Mouse (Mus musculus) left cerebral cortex, postnatal 36 days (tissue): ENCODE data around the gene Olfr152. TPM values are rescaled to one million over a fixed set of nuclear protein-coding genes. Genes with fewer than 3 reads are reported as not detected.

Source experiments
- DNase-seq, 2 experiments: peaks; one replicate each; pipeline ENCODE4 v3.0.0; 2021 to 2022; ENCODE audit warnings: low spot score in 2 of 2, mixed read lengths in 1 of 2
- intact Hi-C: fragments of 180-260 bp; cut with DNase I; formaldehyde crosslinking; loops from one replicate; pipeline ENCODE4 v1.15.1; 2025
- total RNA-seq, 2 experiments: library from RNA; stranded (reverse); gene quantifications; 2 replicates each; pipeline ENCODE4 v1.2.3; 2021

Gene Olfr152
- total RNA-seq, result not detected

GRCm38 (mm10) chr2:87779183-87779582, at the start of gene Olfr152:
TSS of gene Olfr152 (plus strand) at chr2:87779483.
- no peak for DNase-seq
- intact Hi-C loops, result no loop called here

GRCm38 (mm10) chr2:87739878-87740277, 39.4 kb upstream of the Olfr152 start, which contains the start of gene Olfr1138:
TSS of gene Olfr1138 (minus strand) at chr2:87739978.
- intact Hi-C loops, result no loop called here
- DNase-seq, result no peak

- DNase-seq, result no peak
- intact Hi-C loops, result no loop called here
Observed at GRCm38 (mm10) chr2:87743452-87743851, 35.8 kb upstream of the Olfr152 start, which contains the start of gene Olfr1140. TSS of gene Olfr1140 (plus strand) at chr2:87743752.

- DNase-seq, result no peak
- intact Hi-C loops, result no loop called here
Observed at GRCm38 (mm10) chr2:87753891-87754290, 25.4 kb upstream of the Olfr152 start, which contains the start of gene Olfr1141. TSS of gene Olfr1141 (minus strand) at chr2:87753991.

- intact Hi-C loops, result no loop called here
- DNase-seq, result no peak
Observed at GRCm38 (mm10) chr2:87776143-87776542, 3.1 kb upstream of the Olfr152 start.

- DNase-seq, result no peak
- intact Hi-C loops, result no loop called here
Observed at GRCm38 (mm10) chr2:87800292-87800691, 21.0 kb downstream of the Olfr152 start, which contains the start of gene Olfr1143. TSS of gene Olfr1143 (plus strand) at chr2:87800592.

- intact Hi-C loops, result no loop called here
Observed at GRCm38 (mm10) chr2:87809522-87809921, 30.2 kb downstream of the Olfr152 start, which contains the start of gene Olfr1145. TSS of gene Olfr1145 (plus strand) at chr2:87809822.

GRCm38 (mm10) chr2:87830233-87830632, 51.0 kb downstream of the Olfr152 start, which contains the start of gene Olfr1148:
TSS of gene Olfr1148 (plus strand) at chr2:87830533.
- intact Hi-C loops, result no loop called here
- no peak for DNase-seq

More at GRCm38 (mm10) chr2:87809522-87809921, 30.2 kb downstream of the Olfr152 start, which contains the start of gene Olfr1145:
- DNase-seq, result no peak

Other genes with a start within 250 kb of the Olfr152 start
- not detected for gene Olfr153, start 247.7 kb upstream of the Olfr152 start, total RNA-seq
- gene Olfr1128, start 233.9 kb upstream of the Olfr152 start, total RNA-seq, result not detected
- gene Olfr1129, start 205.6 kb upstream of the Olfr152 start, total RNA-seq, result not detected
- not detected for gene Olfr1130, start 173.3 kb upstream of the Olfr152 start, total RNA-seq
- not detected for gene Olfr1131, start 152.4 kb upstream of the Olfr152 start, total RNA-seq
- gene Olfr1132, start 141.9 kb upstream of the Olfr152 start, total RNA-seq, result not detected
- gene Olfr1133, start 132.1 kb upstream of the Olfr152 start, total RNA-seq, result not detected
- not detected for gene Olfr1134, start 121.0 kb upstream of the Olfr152 start, total RNA-seq
- not detected for gene Olfr1135, start 105.8 kb upstream of the Olfr152 start, total RNA-seq
- gene Olfr1136, start 85.5 kb upstream of the Olfr152 start, total RNA-seq, result not detected
- gene Olfr1137, start 66.3 kb upstream of the Olfr152 start, total RNA-seq, result not detected
- gene Olfr1138, start 39.5 kb upstream of the Olfr152 start, total RNA-seq, result not detected
- not detected for gene Olfr1140, start 35.7 kb upstream of the Olfr152 start, total RNA-seq
- not detected for gene Olfr1141, start 25.5 kb upstream of the Olfr152 start, total RNA-seq
- not detected for gene Olfr1143, start 21.1 kb downstream of the Olfr152 start, total RNA-seq
- gene Olfr1145, start 30.3 kb downstream of the Olfr152 start, total RNA-seq, result not detected
- gene Olfr1148, start 51.0 kb downstream of the Olfr152 start, total RNA-seq, result not detected
- gene Olfr1150-ps1, start 64.5 kb downstream of the Olfr152 start, total RNA-seq, result not detected
- gene Olfr1151, start 76.4 kb downstream of the Olfr152 start, total RNA-seq, result not detected
- not detected for gene Olfr1152, start 87.0 kb downstream of the Olfr152 start, total RNA-seq
- gene Olfr1153, start 115.5 kb downstream of the Olfr152 start, total RNA-seq, result not detected
- not detected for gene Olfr1154, start 125.7 kb downstream of the Olfr152 start, total RNA-seq
- gene Olfr1155, start 165.7 kb downstream of the Olfr152 start, total RNA-seq, result not detected
- gene Olfr1156, start 173.6 kb downstream of the Olfr152 start, total RNA-seq, result not detected
- gene Olfr1157, start 188.8 kb downstream of the Olfr152 start, total RNA-seq, result not detected
- gene Olfr74, start 195.2 kb downstream of the Olfr152 start, total RNA-seq, result not detected
- gene Olfr1158, start 210.6 kb downstream of the Olfr152 start, total RNA-seq, result not detected
- gene Olfr1160, start 228.8 kb downstream of the Olfr152 start, total RNA-seq, result not detected
- gene Olfr1161, start 243.3 kb downstream of the Olfr152 start, total RNA-seq, result not detected